Mouse (Mus musculus): ENCODE measurements around the gene Slc25a11. TPM values are rescaled to one million over a fixed set of nuclear protein-coding genes. Genes with fewer than 3 reads are reported as not detected.

The Slc25a11 gene
- 100 to 1,000 TPM; 222 TPM for total RNA-seq (2021)
- long read RNA-seq, experiment 1, transcript Slc25a11-201 (8 exons, 1,711 nt), result major isoform, 355 of 386 reads
- long read RNA-seq, experiment 1, partial matches to known transcripts, result 8 of 386 reads
- long read RNA-seq, experiment 1, other reads (novel, unspliced or antisense), result 23 of 386 reads
- long read RNA-seq, experiment 2, transcript Slc25a11-201 (8 exons, 1,711 nt), result major isoform, 392 of 435 reads
- long read RNA-seq, experiment 2, partial matches to known transcripts, result 10 of 435 reads
- long read RNA-seq, experiment 2, other reads (novel, unspliced or antisense), result 32 of 435 reads

GRCm38 (mm10) chr11:70646691-70647650 lies at the start of gene Slc25a11, which contains the start of gene Rnf167:
Gene Slc25a11 (minus strand): TSS chr11:70647479.
Gene Rnf167 (plus strand): TSS chr11:70647235.
- peak; percentile 87 to 96 for DNase-seq (ENCODE audit: low spot score in 2 of 2)

- DNase-seq (ENCODE audit: low spot score in 2 of 2), result no peak
Observed at GRCm38 (mm10) chr11:70693504-70693903, 46.2 kb upstream of the Slc25a11 start.

DNA sequence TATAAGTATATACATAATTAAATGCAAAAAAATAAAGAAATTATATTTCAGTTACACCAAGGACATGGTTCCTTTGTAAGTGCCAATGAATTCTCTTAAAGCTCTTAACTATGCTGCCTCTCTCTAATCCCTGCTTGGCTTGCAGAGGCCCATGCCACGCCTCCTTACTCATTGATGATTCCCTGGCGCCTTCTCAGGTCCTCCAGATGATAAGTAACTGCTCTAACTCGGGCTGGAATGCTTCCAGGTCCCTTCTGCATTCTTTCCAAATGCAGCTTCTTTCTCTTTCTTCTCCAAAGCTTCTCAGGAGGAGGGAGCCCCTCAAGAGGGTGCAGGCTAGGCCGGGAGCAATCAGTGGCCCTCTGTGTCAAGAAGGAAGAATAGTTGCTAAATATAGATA lies 42.3 kb upstream of the Slc25a11 start:
- DNase-seq (ENCODE audit: low spot score in 2 of 2), result no peak

DNA sequence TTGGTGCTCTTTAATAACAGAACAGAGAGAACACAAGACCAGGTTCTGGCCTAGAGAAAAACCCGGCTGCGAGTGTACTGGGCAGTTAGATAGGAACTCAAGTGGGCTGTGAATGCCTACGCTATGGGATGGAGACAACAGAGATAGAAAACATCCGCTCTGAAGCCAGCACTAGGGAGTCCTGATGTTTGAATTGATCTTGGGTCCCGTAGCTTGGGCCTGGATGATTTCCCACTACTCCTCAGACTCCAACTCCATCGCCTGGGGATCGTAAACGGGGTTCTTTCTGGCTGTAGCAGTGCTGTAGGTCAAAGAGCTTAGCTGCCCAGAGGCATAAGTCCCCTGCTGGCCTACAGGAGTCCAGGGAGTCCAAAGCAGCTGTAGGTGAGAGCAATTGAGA lies 41.1 kb upstream of the Slc25a11 start:
- DNase-seq (ENCODE audit: low spot score in 2 of 2), result no peak

DNA sequence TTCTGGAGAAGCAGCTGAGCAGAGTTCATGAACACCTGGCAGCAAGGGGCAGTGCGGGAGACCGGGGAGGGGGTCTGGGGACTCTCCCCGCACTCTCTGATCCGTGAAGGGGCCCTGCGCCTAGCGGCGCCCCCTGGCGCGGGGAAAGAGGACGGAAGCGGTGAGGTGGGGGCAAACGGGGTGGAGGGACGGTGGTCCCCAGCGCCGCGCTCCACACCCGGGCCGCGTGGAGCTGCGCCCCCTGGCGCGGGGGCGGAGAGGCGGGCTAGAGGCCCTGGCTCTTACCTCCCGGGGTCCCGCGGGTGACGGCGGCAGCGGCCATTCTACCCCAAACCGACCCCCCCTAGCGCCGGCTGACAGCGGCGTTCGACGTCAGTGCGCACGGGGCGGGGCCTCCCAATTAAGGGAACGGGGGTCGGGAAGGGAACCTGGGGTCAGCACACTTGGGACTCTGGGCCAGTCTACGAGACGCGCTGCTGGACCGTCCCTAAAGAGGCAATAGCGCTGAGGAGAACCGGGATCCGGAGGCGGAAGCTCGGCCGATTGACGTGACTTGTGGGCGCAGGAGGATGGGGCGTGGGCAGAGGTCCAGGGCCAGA lies 40.4 kb upstream of the Slc25a11 start, which contains the start of gene Camta2:
Gene Camta2 (minus strand): TSS at position 505 of the 599 bp plus-strand sequence.
- peak; percentile 80 to 91 for DNase-seq (ENCODE audit: low spot score in 2 of 2)

DNA sequence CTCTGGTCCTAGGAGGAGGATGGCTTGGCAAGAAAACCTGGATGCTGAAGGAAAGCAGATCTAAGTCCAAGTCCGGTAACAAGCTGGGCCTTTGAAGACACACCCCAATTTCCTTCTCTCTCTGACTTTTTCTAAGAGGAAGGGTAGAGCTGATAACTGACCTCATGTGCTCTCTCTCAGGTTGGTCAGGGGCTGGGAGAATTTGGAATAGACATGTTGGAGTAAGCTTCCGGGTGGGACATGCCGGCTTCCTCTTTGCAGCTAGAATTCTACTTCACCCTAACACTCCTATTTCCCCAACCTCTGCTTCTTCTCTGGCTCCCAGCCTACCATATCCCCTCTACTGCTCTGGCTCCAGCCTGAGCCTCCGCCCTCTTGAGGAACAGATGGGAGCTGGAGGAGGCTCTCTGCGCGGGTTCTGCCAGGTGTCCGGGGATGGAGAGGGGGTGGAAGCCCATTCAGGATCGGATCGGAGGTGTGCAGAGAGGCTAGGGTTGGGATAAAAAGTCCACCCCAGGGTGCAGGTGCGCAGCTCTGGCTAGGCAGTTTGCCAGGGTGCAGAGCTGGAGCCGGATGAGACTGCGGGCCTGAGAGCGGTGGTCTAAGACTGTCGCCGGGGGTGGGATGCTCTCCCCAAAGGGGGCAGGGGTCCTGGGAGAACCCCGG lies 39.8 kb upstream of the Slc25a11 start:
- no peak for DNase-seq (ENCODE audit: low spot score in 2 of 2)

- no peak for DNase-seq (ENCODE audit: low spot score in 2 of 2)
Observed at GRCm38 (mm10) chr11:70683640-70684039, 36.4 kb upstream of the Slc25a11 start.

DNA sequence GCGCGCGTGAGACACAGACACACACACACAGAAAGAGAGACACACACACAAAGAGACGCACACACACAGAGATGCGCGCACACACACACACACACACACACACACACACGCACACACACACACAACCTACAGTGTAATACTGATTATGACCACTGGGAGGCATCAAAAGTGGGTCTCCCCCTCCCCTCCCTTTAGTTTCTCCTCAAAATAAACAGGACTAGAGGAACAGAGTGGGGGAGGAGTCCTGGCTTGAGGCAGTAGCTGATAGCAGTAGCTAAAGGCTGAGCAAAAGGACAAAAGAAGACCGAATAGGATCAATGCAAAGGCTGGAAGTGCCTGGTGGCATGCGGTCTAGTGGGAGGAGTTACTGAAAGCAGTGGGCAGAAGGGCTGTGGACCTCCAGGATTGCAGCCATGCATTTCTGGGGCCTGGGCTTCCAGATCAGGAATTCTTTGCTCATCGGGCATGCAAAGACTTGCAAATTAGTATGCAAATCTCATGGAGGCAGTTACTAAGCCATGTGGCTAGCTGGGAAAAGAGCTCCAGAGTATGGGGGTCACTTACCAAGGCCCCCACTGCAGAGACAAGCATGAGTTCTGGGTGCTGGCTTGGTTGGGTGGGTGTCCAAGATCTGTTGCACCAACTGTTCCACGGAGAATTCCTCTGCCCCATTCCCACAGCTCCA lies 34.8 kb upstream of the Slc25a11 start:
- DNase-seq (ENCODE audit: low spot score in 2 of 2), result no peak

DNA sequence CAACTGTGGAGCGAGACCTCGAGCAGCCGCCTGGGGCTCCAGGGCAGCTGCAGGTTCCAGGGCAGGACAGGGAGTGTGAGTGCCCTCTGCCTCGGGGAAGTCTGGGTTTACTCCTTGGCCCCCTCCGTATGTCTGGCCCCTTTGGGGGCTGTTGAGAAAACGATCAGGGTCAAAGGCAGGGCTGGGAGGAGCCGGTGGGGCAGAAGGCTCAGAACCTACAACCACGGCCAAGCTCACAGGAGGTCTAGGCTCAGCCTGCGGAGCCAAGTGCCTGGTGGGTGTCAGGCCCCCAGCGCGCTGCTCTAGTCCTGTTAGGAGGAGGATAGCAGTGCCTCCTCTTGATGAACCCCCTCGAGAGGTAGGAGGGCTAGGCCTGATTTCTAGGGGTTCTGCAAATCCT lies 33.9 kb upstream of the Slc25a11 start:
- no peak for DNase-seq (ENCODE audit: low spot score in 2 of 2)

DNA sequence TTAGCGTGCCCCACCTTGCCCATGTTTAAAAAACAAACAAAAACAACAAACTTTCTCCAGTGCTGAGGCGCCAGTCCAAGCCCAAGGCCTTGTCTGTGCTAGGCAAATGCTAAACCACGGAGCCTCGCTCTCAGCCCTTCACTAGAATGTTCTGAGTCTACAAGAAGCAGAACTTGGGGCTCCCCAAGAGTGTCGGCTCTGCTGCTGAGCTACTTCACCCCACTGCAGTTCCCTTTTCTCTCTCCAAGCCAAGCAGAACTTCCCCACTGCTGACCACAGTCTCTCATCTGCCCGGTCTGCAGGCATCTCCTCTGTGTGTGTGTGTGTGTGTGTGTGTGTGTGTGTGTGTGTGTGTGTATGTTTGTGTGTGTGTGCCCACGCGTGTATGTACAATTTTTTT lies 32.6 kb upstream of the Slc25a11 start:
- DNase-seq (ENCODE audit: low spot score in 2 of 2), result no peak

GRCm38 (mm10) chr11:70679361-70679760 lies 32.1 kb upstream of the Slc25a11 start:
- no peak for DNase-seq (ENCODE audit: low spot score in 2 of 2)

DNA sequence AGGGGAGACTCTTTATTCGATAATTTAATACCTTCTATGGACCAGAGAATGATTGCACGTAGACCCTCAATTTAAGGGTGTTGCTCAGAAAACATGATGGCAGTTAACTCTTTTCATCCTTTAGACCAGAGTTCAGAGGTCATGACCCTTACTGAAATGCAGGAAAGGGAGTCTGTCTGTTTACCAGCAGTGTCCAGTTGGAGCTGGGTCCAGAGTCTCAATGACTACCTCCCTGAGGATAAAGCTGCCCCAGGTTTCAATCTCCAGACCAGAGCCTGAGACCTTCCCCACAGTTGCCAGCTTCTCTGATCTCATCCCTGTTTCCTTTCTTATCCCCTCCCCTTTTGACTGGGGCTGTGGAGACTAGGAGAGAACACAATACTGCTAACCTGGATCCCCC lies 31.3 kb upstream of the Slc25a11 start:
- no peak for DNase-seq (ENCODE audit: low spot score in 2 of 2)

DNA sequence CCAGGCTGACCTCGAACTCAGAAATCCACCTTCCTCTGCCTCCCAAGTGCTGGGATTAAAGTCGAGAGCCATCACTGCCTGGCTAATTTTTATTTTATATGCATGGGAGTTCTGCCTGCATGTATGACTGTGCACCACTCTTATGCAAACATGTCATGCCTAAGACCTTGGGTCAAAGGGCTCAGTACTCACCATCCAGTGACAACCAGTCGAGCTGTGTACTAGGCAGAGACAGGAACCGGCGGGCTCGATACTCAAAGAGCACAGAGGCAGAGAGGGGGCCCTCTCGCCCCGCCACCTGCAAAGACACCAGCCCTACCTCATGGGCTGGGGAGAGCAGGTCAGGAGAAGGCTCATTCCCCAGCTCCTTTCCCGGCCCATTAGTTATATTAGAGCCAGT lies 30.8 kb upstream of the Slc25a11 start:
- no peak for DNase-seq (ENCODE audit: low spot score in 2 of 2)

- no peak for DNase-seq (ENCODE audit: low spot score in 2 of 2)
Observed at GRCm38 (mm10) chr11:70674501-70674900, 27.2 kb upstream of the Slc25a11 start.

DNA sequence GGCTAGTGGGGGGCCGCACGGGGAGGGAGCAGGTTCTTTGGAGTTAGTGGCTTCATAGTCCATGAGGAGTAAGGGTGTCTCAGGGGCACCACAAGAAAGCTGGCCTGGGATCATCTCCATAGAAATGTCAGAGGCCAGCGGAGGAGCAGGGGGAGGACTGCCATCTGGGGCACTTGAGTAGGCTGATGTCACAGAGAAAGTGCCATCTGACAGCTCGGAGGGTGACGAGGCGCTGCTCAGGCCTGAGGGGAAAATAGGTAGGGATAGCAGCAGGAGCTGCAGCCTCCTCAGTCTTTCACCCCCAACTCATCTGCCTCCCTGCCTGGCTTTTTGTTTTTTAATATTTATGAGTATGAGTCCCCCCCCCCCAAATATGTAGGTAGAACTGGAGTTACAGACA lies 26.7 kb upstream of the Slc25a11 start:
- no peak for DNase-seq (ENCODE audit: low spot score in 2 of 2)

GRCm38 (mm10) chr11:70671333-70672047 lies 24.2 kb upstream of the Slc25a11 start:
- no peak for DNase-seq (ENCODE audit: low spot score in 2 of 2)

DNA sequence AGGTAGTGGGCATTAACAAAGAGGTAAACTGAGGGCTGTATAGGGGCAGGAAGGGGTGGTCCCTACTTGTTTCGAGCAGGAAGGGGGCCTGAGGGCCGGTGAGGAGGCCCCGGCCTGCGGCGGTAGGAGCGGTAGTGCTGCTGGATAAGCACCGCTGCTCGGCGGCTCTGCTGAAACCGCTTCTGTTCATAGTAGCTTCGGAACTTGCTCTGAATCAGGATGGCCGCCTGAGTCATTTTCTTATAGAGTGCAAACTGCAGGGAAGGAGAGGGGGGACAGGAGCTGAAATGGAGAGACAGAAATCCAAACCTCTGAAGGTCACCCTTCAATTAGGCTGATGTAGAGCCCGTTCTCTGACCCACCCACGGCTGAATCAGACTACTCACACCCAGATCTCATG lies 23.2 kb upstream of the Slc25a11 start:
- no peak for DNase-seq (ENCODE audit: low spot score in 2 of 2)

- DNase-seq (ENCODE audit: low spot score in 2 of 2), result peak in 1 of 2 experiments; percentile 79
Observed at GRCm38 (mm10) chr11:70669582-70670345, 22.5 kb upstream of the Slc25a11 start.
